Mouse (Mus musculus) G1E (cell line): ENCODE measurements around the gene 2610021A01Rik. TPM values are rescaled to one million over a fixed set of nuclear protein-coding genes. Genes with fewer than 3 reads are reported as not detected.
"Not testable (repeated sequence)": the region's sequence is repeated elsewhere in the genome, so short reads cannot be mapped to it uniquely, and the experiment has no call there.

Experiments used
- ATAC-seq: 2 replicates; pipeline ENCODE4 v1.8.0; 2016; ENCODE audit warnings: mild to moderate bottlenecking; ENCODE audit not compliant: insufficient number of reproducible peaks, poor library complexity, low FRiP score, severe bottlenecking; ENCODE audit errors: extremely low read depth
- DNase-seq: peaks from one replicate; pipeline ENCODE4 v3.0.0; 2012; ENCODE audit warnings: low spot score
- H3K27me3 ChIP-seq: 2 replicates; pipeline ENCODE4 v1.6.1; 2012; ENCODE audit warnings: mild to moderate bottlenecking, low read length, inconsistent platforms; ENCODE audit not compliant: insufficient read depth
- H3K36me3 ChIP-seq: replicated peaks from 2 replicates; pipeline ENCODE3; 2012; ENCODE audit warnings: mild to moderate bottlenecking, inconsistent platforms
- H3K4me1 ChIP-seq: 2 replicates; pipeline ENCODE4 v1.6.1; 2012; ENCODE audit warnings: low read depth, low read length, inconsistent platforms, mixed read lengths; ENCODE audit not compliant: insufficient read depth
- H3K4me3 ChIP-seq: 2 replicates; pipeline ENCODE4 v1.5.1; 2012; ENCODE audit warnings: low read depth, mild to moderate bottlenecking, inconsistent platforms, low read length, moderate library complexity, mixed read lengths
- H3K9me3 ChIP-seq: replicated peaks from 2 replicates; pipeline ENCODE4 v1.6.1; 2012; ENCODE audit warnings: inconsistent platforms
- CTCF ChIP-seq: IDR thresholded peaks from 2 replicates; pipeline ENCODE4 v1.5.1; 2012; ENCODE audit warnings: low read depth, low read length, inconsistent platforms, mixed read lengths
- GATA1 ChIP-seq: IDR thresholded peaks from 2 replicates; pipeline ENCODE4 v1.6.1; 2012; ENCODE audit warnings: borderline replicate concordance, low read length, inconsistent platforms, mixed read lengths
- GATA2 ChIP-seq: IDR thresholded peaks from 2 replicates; pipeline ENCODE4 v1.6.1; 2012; ENCODE audit warnings: low read depth, low read length, inconsistent platforms, borderline replicate concordance
- POLR2AphosphoS5 ChIP-seq: IDR thresholded peaks from 2 replicates; pipeline ENCODE4 v1.6.1; 2012; ENCODE audit warnings: low read depth, low read length, inconsistent platforms; ENCODE audit not compliant: insufficient replicate concordance
- TAL1 ChIP-seq: conservative IDR thresholded peaks from 2 replicates; pipeline ENCODE4 v1.6.1; 2012; ENCODE audit warnings: low read depth, low read length, inconsistent platforms, mixed read lengths
- polyA plus RNA-seq: library from polyadenylated mRNA; stranded (reverse); fragments of >175 nt; gene quantifications from 2 replicates; pipeline ENCODE4 v1.2.3, GENCODE M21; 2012
- total RNA-seq, 2 experiments: library from RNA; stranded (forward) in 1 of 2; stranded (reverse) in 1 of 2; fragments of 200-1000 nt in 1 of 2; fragments of >200 nt in 1 of 2; fragmentation: Nextera tagmentation in 1 of 2; gene quantifications; 2 replicates each; pipeline ENCODE4 v1.2.3; 2014 to 2017

The 2610021A01Rik gene
- total and polyA plus RNA-seq, 3 experiments: 1.5 to 67.5 (median 33.7) TPM

- Histone ChIP-seq H3K36me3 (peaks cover 22% of the 10 kb centered on the region), H3K4me1 (peaks cover 12% of the 10 kb centered on the region), H3K9me3 (no peaks in the 10 kb centered on the region), H3K4me3 (peak overlapping the region; percentile 79), H3K27me3 (no peaks in the 10 kb centered on the region)
- no peak for TF ChIP-seq POLR2AphosphoS5
- TF ChIP-seq TAL1: no peak
- no peak for TF ChIP-seq GATA2
- TF ChIP-seq GATA1: no peak
- no peak for TF ChIP-seq CTCF
- ATAC-seq (no peak), DNase-seq (no peak)
Measured at GRCm38 (mm10) chr7:41599932-41600548, 1.0 kb downstream of the 2610021A01Rik start.

GRCm38 (mm10) chr7:41611654-41612053, 12.6 kb downstream of the 2610021A01Rik start:
- no peaks in the 10 kb centered on the region for H3K9me3 ChIP-seq
- ATAC-seq (no peak), DNase-seq (no peak)
- peaks cover 61% of the 10 kb centered on the region for H3K36me3 ChIP-seq
- H3K4me1 ChIP-seq: no peaks in the 10 kb centered on the region
- no peak overlapping the region for H3K4me3 ChIP-seq
- H3K27me3 ChIP-seq: no peaks in the 10 kb centered on the region
- no peak for TF ChIP-seq GATA2
- no peak for TF ChIP-seq GATA1
- no peak for TF ChIP-seq CTCF
- TF ChIP-seq TAL1: no peak
- TF ChIP-seq POLR2AphosphoS5: no peak

- not testable (repeated sequence) for H3K9me3 ChIP-seq, ATAC-seq, H3K4me1 ChIP-seq, H3K4me3 ChIP-seq, DNase-seq, H3K27me3 ChIP-seq
- H3K36me3 ChIP-seq: peaks cover 70% of the 10 kb centered on the region
Measured at GRCm38 (mm10) chr7:41616241-41616640, 17.2 kb downstream of the 2610021A01Rik start.

- peaks cover 40% of the 10 kb centered on the region for H3K36me3 ChIP-seq
Measured at GRCm38 (mm10) chr7:41632409-41633220, 33.6 kb downstream of the 2610021A01Rik start, which contains the start of gene Zfp788. Zfp788 (plus strand) TSS chr7:41633203.

GRCm38 (mm10) chr7:41633221-41633984, 34.4 kb downstream of the 2610021A01Rik start:
- TF ChIP-seq GATA2 (no peak), POLR2AphosphoS5 (no peak), TAL1 (no peak), CTCF (no peak), GATA1 (no peak)
- peaks cover 39% of the 10 kb centered on the region for H3K36me3 ChIP-seq

More at GRCm38 (mm10) chr7:41632409-41633220, 33.6 kb downstream of the 2610021A01Rik start, which contains the start of gene Zfp788:
- DNase-seq (peak; percentile 78), ATAC-seq (peak; percentile 89)
- peaks cover 23% of the 10 kb centered on the region for H3K4me1 ChIP-seq
- no peaks in the 10 kb centered on the region for H3K27me3 ChIP-seq
- H3K4me3 ChIP-seq: peak within 1 kb of the TSS; percentile 79
- TF ChIP-seq TAL1 (no peak), POLR2AphosphoS5 (no peak), GATA1 (no peak), CTCF (no peak), GATA2 (no peak)
- H3K9me3 ChIP-seq: no peaks in the 10 kb centered on the region

GRCm38 (mm10) chr7:41674326-41674725, 75.3 kb downstream of the 2610021A01Rik start:
- DNase-seq: not testable (repeated sequence)

More at GRCm38 (mm10) chr7:41633221-41633984, 34.4 kb downstream of the 2610021A01Rik start:
- ATAC-seq: peak; percentile 77
- DNase-seq: peak; percentile 85
- Histone ChIP-seq H3K27me3 (no peaks in the 10 kb centered on the region), H3K4me3 (peak overlapping the region; percentile 79), H3K4me1 (peaks cover 23% of the 10 kb centered on the region), H3K9me3 (no peaks in the 10 kb centered on the region)

More at GRCm38 (mm10) chr7:41674326-41674725, 75.3 kb downstream of the 2610021A01Rik start:
- H3K9me3 ChIP-seq, H3K4me3 ChIP-seq, H3K27me3 ChIP-seq, ATAC-seq, H3K36me3 ChIP-seq, H3K4me1 ChIP-seq: not testable (repeated sequence)

Other genes with a start within 250 kb of the 2610021A01Rik start
- gene AI987944, start 205.9 kb upstream of the 2610021A01Rik start, total RNA-seq (2014; fragmentation: Nextera tagmentation): 35.1 and 35.4 TPM in 2 replicates
- gene AI987944, start 205.9 kb upstream of the 2610021A01Rik start, total RNA-seq (2017): 41.4 and 46.4 TPM in 2 replicates
- gene AI987944, start 205.9 kb upstream of the 2610021A01Rik start, polyA plus RNA-seq: 0.67 and 0.90 TPM in 2 replicates
- not detected in 2 replicates for gene Vmn2r57, start 150.5 kb upstream of the 2610021A01Rik start, total RNA-seq (2014; fragmentation: Nextera tagmentation)
- gene Vmn2r57, start 150.5 kb upstream of the 2610021A01Rik start, total RNA-seq (2017): under 0.01 and 0.05 TPM in 2 replicates
- not detected in 2 replicates for gene Vmn2r57, start 150.5 kb upstream of the 2610021A01Rik start, polyA plus RNA-seq
- not detected in 2 replicates for gene Gm20449, start 99.8 kb upstream of the 2610021A01Rik start, total RNA-seq (2014; fragmentation: Nextera tagmentation)
- 0.05 and 0.06 TPM in 2 replicates for gene Gm20449, start 99.8 kb upstream of the 2610021A01Rik start, total RNA-seq (2017)
- gene Gm20449, start 99.8 kb upstream of the 2610021A01Rik start, polyA plus RNA-seq: not detected in 2 replicates
- gene AW146154, start 99.3 kb upstream of the 2610021A01Rik start, total RNA-seq (2014; fragmentation: Nextera tagmentation): 37.9 and 39.8 TPM in 2 replicates
- gene AW146154, start 99.3 kb upstream of the 2610021A01Rik start, total RNA-seq (2017): 25.7 and 27.4 TPM in 2 replicates
- gene AW146154, start 99.3 kb upstream of the 2610021A01Rik start, polyA plus RNA-seq: 0.22 and 0.33 TPM in 2 replicates
- gene Gm6871, start 25.6 kb upstream of the 2610021A01Rik start, total RNA-seq (2014; fragmentation: Nextera tagmentation): 7.1 and 10.1 TPM in 2 replicates
- gene Gm6871, start 25.6 kb upstream of the 2610021A01Rik start, total RNA-seq (2017): 10.0 and 10.2 TPM in 2 replicates
- gene Gm6871, start 25.6 kb upstream of the 2610021A01Rik start, polyA plus RNA-seq: 0.34 TPM in 2 replicates
- gene Zfp788, start 34.0 kb downstream of the 2610021A01Rik start, total RNA-seq (2014; fragmentation: Nextera tagmentation): 16.1 and 24.7 TPM in 2 replicates
- gene Zfp788, start 34.0 kb downstream of the 2610021A01Rik start, total RNA-seq (2017): 11.9 and 14.3 TPM in 2 replicates
- 0.12 and 0.24 TPM in 2 replicates for gene Zfp788, start 34.0 kb downstream of the 2610021A01Rik start, polyA plus RNA-seq